Mouse (Mus musculus) cortical plate, adult 2 months (tissue): ENCODE results near the gene Cela2a.

Source experiments
- CTCF ChIP-seq: fragments of 200-500 bp; IDR thresholded peaks from 2 replicates; pipeline ENCODE4 v1.5.1; 2011; ENCODE audit warnings: mild to moderate bottlenecking, control low read depth, low read length; ENCODE audit not compliant: insufficient read depth; ENCODE audit errors: extremely low read depth
- POLR2A ChIP-seq: fragments of 200-500 bp; IDR thresholded peaks from 2 replicates; pipeline ENCODE4 v1.6.1; 2011; ENCODE audit warnings: mild to moderate bottlenecking, low read length, control low read depth; ENCODE audit not compliant: insufficient read depth; ENCODE audit errors: extremely low read depth

DNA sequence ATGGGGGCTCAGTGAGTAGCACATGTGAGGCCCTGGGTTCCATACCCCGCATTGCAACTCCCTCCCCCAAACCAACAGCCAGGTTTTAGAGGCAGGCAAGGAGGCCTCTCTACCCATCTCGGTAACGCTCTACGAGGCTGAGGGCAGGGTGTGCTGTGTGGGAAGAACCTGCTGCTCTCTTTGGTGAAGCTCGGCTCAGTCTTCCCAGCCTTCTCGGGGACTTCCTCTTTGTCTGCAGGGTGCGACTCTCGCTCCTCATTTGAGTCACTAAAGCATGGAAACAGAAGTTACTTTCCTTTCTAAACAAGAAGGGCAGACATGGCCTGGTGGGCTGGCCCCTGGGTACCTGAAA lies 59.7 kb downstream of the Cela2a start:
- TF ChIP-seq CTCF (no peak), POLR2A (no peak)
